Comparison of ENCODE assay signal across 14 mouse cellular contexts in the genomic region with DNA sequence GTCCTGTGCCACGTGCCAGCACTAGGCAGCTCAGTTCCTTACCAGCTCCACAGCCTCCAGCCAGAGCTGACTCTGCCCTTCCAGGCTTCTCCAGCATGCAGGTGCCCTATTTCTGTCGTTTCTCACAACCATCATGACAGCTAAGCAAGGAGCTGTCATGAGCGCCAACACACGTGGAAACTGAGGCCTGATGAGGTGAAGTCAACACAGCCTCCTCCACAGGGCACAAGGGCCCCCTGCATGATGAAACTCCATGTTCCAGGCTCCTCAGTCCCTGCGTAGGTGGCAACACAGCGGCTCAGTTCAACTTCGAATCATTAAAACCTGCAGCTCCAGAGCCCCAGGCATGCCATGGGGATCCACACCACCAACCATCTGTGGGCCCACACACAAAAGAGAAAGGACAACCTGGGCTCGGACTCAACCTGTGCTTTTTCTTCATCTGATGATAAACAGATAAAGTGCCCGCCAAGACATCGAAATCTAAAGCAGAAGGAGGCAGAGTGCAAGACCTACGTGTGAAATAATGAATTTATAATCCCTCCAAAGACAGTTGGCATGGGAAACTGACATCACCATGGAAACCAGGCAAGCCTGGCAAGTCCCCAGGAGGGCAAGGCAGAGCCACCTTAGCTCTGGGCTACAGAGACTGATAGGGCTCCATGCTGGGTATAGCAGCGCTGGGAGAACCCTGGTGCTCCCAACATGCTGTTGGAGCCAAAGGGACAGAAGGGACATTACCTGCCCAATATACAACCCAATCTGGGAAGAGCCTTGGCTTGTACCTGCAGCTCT. TPM values are rescaled to one million over a fixed set of nuclear protein-coding genes. Genes with fewer than 3 reads are reported as not detected.
A peak's percentile ranks its signal among the peaks of the same experiment; 100 is the strongest.
DNase-seq lines count a peak whose midpoint lies in the region; TF ChIP-seq lines count a peak whose summit lies in the region.
"Had no signal": no experiment of that assay in that cellular context is flagged by ENCODE, and none has a peak within 500 bp of the region (broad histone marks: within the 10 kb centered on the region; RNA-seq: fewer than 3 reads in every experiment).

No protein-coding gene starts in this region.

- no peak for TF ChIP-seq POLR2A in cerebellum, adult 2 months (IDR thresholded peaks at IDR 0.05; ENCODE audit: borderline replicate concordance, insufficient read depth, low read length)

- 45% methylated on average over 12 of the region's 12 CpGs for WGBS in cerebellum, adult 2 months

- H3K27me3 ChIP-seq in cerebellum, adult 2 months (ENCODE audit: control insufficient read depth, insufficient read depth, low read length), result no peaks in the 10 kb centered on the region
- H3K27me3 ChIP-seq: liver, embryonic 15.5 days had no signal

- intact Hi-C loops in left cerebral cortex, postnatal 36 days (cut with DNase I), result no loop called here
- intact Hi-C loops in heart, postnatal 14 days (cut with DNase I), result loop anchor here (2.0 kb wide), 1 partner anchor 58 kb away; no protein-coding TSS in a partner anchor

- no peak overlapping the region for H3K27ac ChIP-seq in cerebellum, adult 2 months (ENCODE audit: insufficient read depth, low read length)
- H3K27ac ChIP-seq: liver, embryonic 15.5 days had no signal

- peaks cover 4% of the 10 kb centered on the region; the same call in 1 of the 2 replicates for H3K4me1 ChIP-seq in cerebellum, adult 2 months (ENCODE audit: control insufficient read depth, insufficient read depth, low read length)

- TF ChIP-seq CTCF in cerebellum, adult 2 months (IDR thresholded peaks at IDR 0.05; ENCODE audit: borderline replicate concordance, insufficient read depth, low read depth, low read length), result no peak

- peak; percentile 77 to 78 for DNase-seq in cerebellum, postnatal 10 days
- DNase-seq in cerebellum, adult 2 months, result no peak
- DNase-seq in left cerebral cortex, adult 11 months (ENCODE audit: low spot score), result peak; percentile 33
- no peak for DNase-seq in left cerebral cortex, postnatal 36 days (ENCODE audit: low spot score in 2 of 2)
- peak; percentile 14 for DNase-seq in fat pad, adult 2 months (ENCODE audit: extremely low read depth, low read depth, low spot score)
- peak; percentile 28 to 54 for DNase-seq in layer of hippocampus, postnatal 25 days (ENCODE audit: extremely low spot score in 1 of 2, low spot score in 1 of 2)
- no peak for DNase-seq in adrenal gland, adult 18-20 months (ENCODE audit: low spot score in 2 of 2)
- no peak for DNase-seq in heart, postnatal 14 days
- DNase-seq: adrenal gland, postnatal 14 days; heart, adult 18-20 months; kidney, adult 8-10 months; lung, postnatal 14 days; thymus, postnatal 14 days had no signal

- H3K4me3 ChIP-seq in cerebellum, adult 2 months (replicated peaks; ENCODE audit: insufficient read depth, low read depth, low read length), result no peak overlapping the region
- H3K4me3 ChIP-seq: liver, embryonic 15.5 days had no signal

RNA-seq across cellular contexts. Expression of gene Psapl1, which starts 54.8 kb away (rescaled TPM):
- not detected in 2 replicates for polyA plus RNA-seq in cerebellum, adult 2 months (2012; rRNA removed)
- total RNA-seq in left cerebral cortex, postnatal 36 days (2021), result not detected
- not detected for total RNA-seq in layer of hippocampus, postnatal 25 days (2021)
- not detected for total RNA-seq in adrenal gland, adult 18-20 months (2021)
- not detected for total RNA-seq in heart, postnatal 14 days (2021)
- total RNA-seq: adrenal gland, postnatal 14 days; heart, adult 18-20 months had no signal

Comparison
In these comparisons a context has a peak if more than half of its experiments do, and no peak if none do; other contexts are left out.
1. DNase-seq: peak in cerebellum, postnatal 10 days (2 of 2), left cerebral cortex, adult 11 months (single experiment), fat pad, adult 2 months (single experiment) and layer of hippocampus, postnatal 25 days (2 of 2); none in cerebellum, adult 2 months (0 of 2), left cerebral cortex, postnatal 36 days (0 of 2), adrenal gland, adult 18-20 months (0 of 2) and heart, postnatal 14 days (0 of 2).